Mouse (Mus musculus) liver, adult 2 months (tissue): ENCODE measurements at regions not wholly inside any gene's neighbourhood (a gene's known extent, or its start where the extent isn't known, plus 50 kb on each side); places are given as distances from the start of the nearest gene placed in this dataset.

Experiments
- CTCF ChIP-seq: fragments of 200-500 bp; IDR thresholded peaks from 2 replicates; pipeline ENCODE4 v1.5.1; 2011; ENCODE audit warnings: low read depth, low read length, control low read depth
- POLR2A ChIP-seq: fragments of 200-500 bp; IDR thresholded peaks from 2 replicates; pipeline ENCODE4 v1.6.1; 2011; ENCODE audit warnings: low read length, control low read depth; ENCODE audit not compliant: insufficient read depth; ENCODE audit errors: extremely low read depth

DNA sequence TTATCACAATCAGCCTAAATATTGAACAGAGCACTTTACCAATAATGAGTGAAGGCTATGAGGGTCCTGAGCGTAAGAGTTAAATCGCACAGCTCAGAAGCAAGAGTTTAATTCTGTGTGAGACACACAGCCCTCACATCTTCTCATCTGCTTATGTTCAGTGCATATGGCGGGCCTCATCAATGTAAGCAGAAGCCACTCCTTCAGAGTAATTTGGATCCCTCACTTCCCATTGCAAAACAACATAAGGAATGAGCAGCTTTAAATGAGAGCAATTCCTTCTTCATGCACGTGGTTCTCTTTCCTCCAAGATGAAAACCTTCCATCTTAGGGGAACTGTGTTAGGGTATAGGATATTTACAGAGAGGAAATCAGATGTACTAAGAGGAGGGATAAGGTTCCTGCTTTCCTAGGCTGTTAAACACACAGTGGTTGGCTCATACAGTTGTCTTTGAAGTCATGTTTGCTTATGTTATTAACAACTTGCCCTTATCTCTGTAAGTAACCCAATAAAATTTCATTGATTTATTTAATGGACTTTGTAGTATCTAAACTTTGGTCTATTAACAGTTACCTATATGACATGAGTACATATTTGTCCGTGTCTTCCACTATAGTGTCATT, 1774.2 kb downstream of the Efnb2 start:
- TF ChIP-seq CTCF (no peak), POLR2A (no peak)
